Mouse (Mus musculus): ENCODE data around the gene Gpd1l. TPM values are rescaled to one million over a fixed set of nuclear protein-coding genes. Genes with fewer than 3 reads are reported as not detected.

The Gpd1l gene
- polyA plus RNA-seq, 2 experiments, result 3.4 to 4.6 TPM

GRCm38 (mm10) chr9:114885564-114885963, 48.2 kb downstream of the Gpd1l start:
- DNase-seq (ENCODE audit: low read depth in 3 of 3, low spot score in 3 of 3) (no peak), ATAC-seq (ENCODE audit: insufficient read depth) (no peak)
- no peaks in the 10 kb centered on the region for H3K4me1 ChIP-seq (replicated peaks; ENCODE audit: control insufficient read depth in 2 of 2, insufficient read depth in 2 of 2, low read length in 1 of 2)
- no peak overlapping the region for H3K27ac ChIP-seq
- no peaks in the 10 kb centered on the region for H3K36me3 ChIP-seq (replicated peaks; ENCODE audit: control insufficient read depth, insufficient read depth, low read depth)
- H3K4me3 ChIP-seq (ENCODE audit: insufficient read depth in 1 of 2, low read depth in 2 of 2, low read length in 2 of 2), result no peak overlapping the region
- WGBS (ENCODE audit: insufficient replicate concordance), result 69% methylated on average over 4 of the region's 4 CpGs
- no peaks in the 10 kb centered on the region for H3K27me3 ChIP-seq (ENCODE audit: control insufficient read depth, insufficient read depth, low read length)
- H3K9me3 ChIP-seq (ENCODE audit: control insufficient read depth, low read length), result no peaks in the 10 kb centered on the region
- TF ChIP-seq EP300 (IDR thresholded peaks at IDR 0.05; ENCODE audit: low read depth), result no peak
- TF ChIP-seq CTCF (IDR thresholded peaks at IDR 0.05; ENCODE audit: low read depth), result no peak
- no peak overlapping the region for H3K9ac ChIP-seq (replicated peaks)
- H3K4me2 ChIP-seq (ENCODE audit: low read depth), result no peak overlapping the region

- no peak overlapping the region for H3K27ac ChIP-seq
- H3K36me3 ChIP-seq (replicated peaks; ENCODE audit: control insufficient read depth, insufficient read depth, low read depth), result no peaks in the 10 kb centered on the region
- H3K9ac ChIP-seq (replicated peaks), result no peak overlapping the region
- H3K4me2 ChIP-seq (ENCODE audit: low read depth), result no peak overlapping the region
- ATAC-seq (ENCODE audit: insufficient read depth) (no peak), DNase-seq (ENCODE audit: low read depth in 3 of 3, low spot score in 3 of 3) (no peak)
- 52% methylated on average over 2 of the region's 2 CpGs for WGBS (ENCODE audit: insufficient replicate concordance)
- TF ChIP-seq EP300 (IDR thresholded peaks at IDR 0.05; ENCODE audit: low read depth) (no peak), CTCF (IDR thresholded peaks at IDR 0.05; ENCODE audit: low read depth) (no peak)
- H3K4me1 ChIP-seq (replicated peaks; ENCODE audit: control insufficient read depth in 2 of 2, insufficient read depth in 2 of 2, low read length in 1 of 2), result no peaks in the 10 kb centered on the region
- no peaks in the 10 kb centered on the region for H3K9me3 ChIP-seq (ENCODE audit: control insufficient read depth, low read length)
- H3K4me3 ChIP-seq (ENCODE audit: insufficient read depth in 1 of 2, low read depth in 2 of 2, low read length in 2 of 2), result no peak overlapping the region
- H3K27me3 ChIP-seq (ENCODE audit: control insufficient read depth, insufficient read depth, low read length), result no peaks in the 10 kb centered on the region
Measured at GRCm38 (mm10) chr9:114881977-114882376, 51.8 kb downstream of the Gpd1l start.

- Histone ChIP-seq H3K36me3 (replicated peaks; ENCODE audit: control insufficient read depth, insufficient read depth, low read depth) (no peaks in the 10 kb centered on the region), H3K27me3 (ENCODE audit: control insufficient read depth, insufficient read depth, low read length) (no peaks in the 10 kb centered on the region; the same call in 1 of the 2 replicates), H3K4me3 (ENCODE audit: insufficient read depth in 1 of 2, low read depth in 2 of 2, low read length in 2 of 2) (no peak overlapping the region), H3K9me3 (ENCODE audit: control insufficient read depth, low read length) (no peaks in the 10 kb centered on the region), H3K27ac (no peak overlapping the region), H3K9ac (replicated peaks) (no peak overlapping the region), H3K4me2 (ENCODE audit: low read depth) (no peak overlapping the region), H3K4me1 (replicated peaks; ENCODE audit: control insufficient read depth in 2 of 2, insufficient read depth in 2 of 2, low read length in 1 of 2) (no peaks in the 10 kb centered on the region)
- DNase-seq (ENCODE audit: low read depth in 3 of 3, low spot score in 3 of 3) (no peak), ATAC-seq (ENCODE audit: insufficient read depth) (no peak)
- TF ChIP-seq EP300 (IDR thresholded peaks at IDR 0.05; ENCODE audit: low read depth) (no peak), CTCF (IDR thresholded peaks at IDR 0.05; ENCODE audit: low read depth) (no peak)
- 43% methylated on average over 11 of the region's 11 CpGs for WGBS (ENCODE audit: insufficient replicate concordance)
Measured at GRCm38 (mm10) chr9:114855327-114855726, 78.5 kb downstream of the Gpd1l start.

- Histone ChIP-seq H3K9ac (replicated peaks) (no peak overlapping the region), H3K27ac (no peak overlapping the region), H3K36me3 (replicated peaks; ENCODE audit: control insufficient read depth, insufficient read depth, low read depth) (no peaks in the 10 kb centered on the region), H3K4me2 (ENCODE audit: low read depth) (no peak overlapping the region), H3K4me3 (ENCODE audit: insufficient read depth in 1 of 2, low read depth in 2 of 2, low read length in 2 of 2) (no peak overlapping the region), H3K4me1 (replicated peaks; ENCODE audit: control insufficient read depth in 2 of 2, insufficient read depth in 2 of 2, low read length in 1 of 2) (no peaks in the 10 kb centered on the region), H3K9me3 (ENCODE audit: control insufficient read depth, low read length) (no peaks in the 10 kb centered on the region), H3K27me3 (ENCODE audit: control insufficient read depth, insufficient read depth, low read length) (no peaks in the 10 kb centered on the region; the same call in 1 of the 2 replicates)
- ATAC-seq (ENCODE audit: insufficient read depth) (no peak), DNase-seq (ENCODE audit: low read depth in 3 of 3, low spot score in 3 of 3) (no peak)
- WGBS (ENCODE audit: insufficient replicate concordance), result 57% methylated on average over 9 of the region's 9 CpGs
- TF ChIP-seq EP300 (IDR thresholded peaks at IDR 0.05; ENCODE audit: low read depth) (no peak), CTCF (IDR thresholded peaks at IDR 0.05; ENCODE audit: low read depth) (no peak)
Measured at GRCm38 (mm10) chr9:114854686-114855085, 79.1 kb downstream of the Gpd1l start.

- TF ChIP-seq EP300 (IDR thresholded peaks at IDR 0.05; ENCODE audit: low read depth), result no peak
- no peak for TF ChIP-seq CTCF (IDR thresholded peaks at IDR 0.05; ENCODE audit: low read depth)
- Histone ChIP-seq H3K27ac (no peak overlapping the region), H3K36me3 (replicated peaks; ENCODE audit: control insufficient read depth, insufficient read depth, low read depth) (no peaks in the 10 kb centered on the region), H3K9ac (replicated peaks) (no peak overlapping the region), H3K9me3 (ENCODE audit: control insufficient read depth, low read length) (no peaks in the 10 kb centered on the region), H3K4me2 (ENCODE audit: low read depth) (no peak overlapping the region), H3K4me3 (ENCODE audit: insufficient read depth in 1 of 2, low read depth in 2 of 2, low read length in 2 of 2) (no peak overlapping the region), H3K4me1 (replicated peaks; ENCODE audit: control insufficient read depth in 2 of 2, insufficient read depth in 2 of 2, low read length in 1 of 2) (no peaks in the 10 kb centered on the region), H3K27me3 (ENCODE audit: control insufficient read depth, insufficient read depth, low read length) (no peaks in the 10 kb centered on the region; the same call in 1 of the 2 replicates)
- DNase-seq (ENCODE audit: low read depth in 3 of 3, low spot score in 3 of 3) (no peak), ATAC-seq (ENCODE audit: insufficient read depth) (no peak)
- 69% methylated on average over 15 of the region's 15 CpGs for WGBS (ENCODE audit: insufficient replicate concordance)
Measured at GRCm38 (mm10) chr9:114853336-114853735, 80.5 kb downstream of the Gpd1l start.

Measured in liver, embryonic 14.5 days (tissue).